Comparison of ENCODE assay signal across 23 mouse cellular contexts in the genomic region with DNA sequence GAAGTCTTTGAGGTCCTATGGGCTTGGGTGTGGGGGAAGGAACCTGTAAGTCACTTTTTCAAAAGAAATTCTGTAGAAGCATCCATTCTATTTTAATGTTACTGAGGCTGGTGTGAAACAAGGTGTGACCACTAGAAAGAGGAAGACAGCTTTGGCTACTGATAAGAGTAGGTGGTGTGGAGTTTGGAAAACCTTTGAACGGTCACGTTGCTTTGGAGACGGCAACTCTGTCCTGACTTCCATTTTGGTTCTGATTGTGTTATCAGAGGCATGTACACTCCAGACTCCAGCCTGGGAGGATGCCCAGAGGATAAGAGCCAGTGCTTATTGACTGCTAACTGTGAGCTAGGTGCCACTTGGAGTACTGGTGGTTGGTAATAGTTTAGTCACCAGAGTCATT. TPM values are rescaled to one million over a fixed set of nuclear protein-coding genes. Genes with fewer than 3 reads are reported as not detected.
DNase-seq lines count a peak whose midpoint lies in the region; ATAC-seq and TF ChIP-seq lines count a peak whose summit lies in the region.
"Had no signal": no experiment of that assay in that cellular context is flagged by ENCODE, and none has a peak within 500 bp of the region (broad histone marks: within the 10 kb centered on the region; RNA-seq: fewer than 3 reads in every experiment).

No protein-coding gene starts in this region.

- peak; percentile 88 for TF ChIP-seq EP300 in MEL (IDR thresholded peaks at IDR 0.05; ENCODE audit: low read depth in 1 of 2, low read length in 2 of 2)
- peak; percentile 56 for TF ChIP-seq EP300 in liver, embryonic 14.5 days (IDR thresholded peaks at IDR 0.05; ENCODE audit: low read depth)

- TF ChIP-seq RAD21 in MEL (IDR thresholded peaks at IDR 0.05; ENCODE audit: low read depth, low read length): no peak

- WGBS in liver, embryonic 14.5 days (ENCODE audit: insufficient replicate concordance): 10% methylated on average over 3 of the region's 3 CpGs
- 90% methylated on average over 3 of the region's 3 CpGs for WGBS in forebrain, postnatal 0 days
- WGBS in midbrain, embryonic 16.5 days: 86% methylated on average over 3 of the region's 3 CpGs

- H3K27me3 ChIP-seq in MEL (ENCODE audit: control insufficient read depth in 1 of 2, insufficient read depth in 2 of 2, low read length in 2 of 2): no peaks in the 10 kb centered on the region
- H3K27me3 ChIP-seq in liver, embryonic 14.5 days (ENCODE audit: control insufficient read depth, insufficient read depth, low read length): no peaks in the 10 kb centered on the region
- no peaks in the 10 kb centered on the region for H3K27me3 ChIP-seq in forebrain, postnatal 0 days (ENCODE audit: insufficient read depth, low read length)
- no peaks in the 10 kb centered on the region for H3K27me3 ChIP-seq in midbrain, embryonic 16.5 days (ENCODE audit: control insufficient read depth, insufficient read depth, low read depth, low read length)
- H3K27me3 ChIP-seq: embryonic facial prominence, embryonic 12.5 days; heart, embryonic 12.5 days; intestine, embryonic 15.5 days; limb, embryonic 13.5 days; Patski had no signal

- no peak for TF ChIP-seq POLR2A in MEL (IDR thresholded peaks at IDR 0.05; ENCODE audit: control insufficient read depth in 1 of 2, insufficient read depth in 1 of 2, low read depth in 1 of 2, low read length in 2 of 2, poor library complexity in 1 of 2)

- H3K9ac ChIP-seq in MEL (ENCODE audit: control insufficient read depth, low read depth, low read length, poor library complexity, severe bottlenecking): no peak overlapping the region
- H3K9ac ChIP-seq in liver, embryonic 14.5 days (replicated peaks): no peak overlapping the region
- no peak overlapping the region for H3K9ac ChIP-seq in forebrain, postnatal 0 days
- no peak overlapping the region for H3K9ac ChIP-seq in midbrain, embryonic 16.5 days (ENCODE audit: low read depth, low read length)
- H3K9ac ChIP-seq: embryonic facial prominence, embryonic 12.5 days; heart, embryonic 12.5 days; intestine, embryonic 15.5 days; limb, embryonic 13.5 days; lung, embryonic 14.5 days had no signal

- ATAC-seq in granulocyte monocyte progenitor cell, adult 5-6 weeks (replicated peaks; ENCODE audit: poor library complexity, severe bottlenecking): peak; percentile 39
- ATAC-seq in liver, embryonic 14.5 days (ENCODE audit: insufficient read depth): peak; percentile 72
- peak; percentile 86 for ATAC-seq in megakaryocyte-erythroid progenitor cell, adult 5-6 weeks (replicated peaks; ENCODE audit: low FRiP score, low TSS enrichment, poor library complexity, severe bottlenecking)
- ATAC-seq in forebrain, postnatal 0 days: no peak
- no peak for ATAC-seq in midbrain, embryonic 16.5 days
- ATAC-seq: hindbrain, embryonic 16.5 days; intestine, embryonic 15.5 days; Patski had no signal

- H3K27ac ChIP-seq in MEL (ENCODE audit: control insufficient read depth, low read depth, low read length): peak overlapping the region; percentile 41
- no peak overlapping the region for H3K27ac ChIP-seq in liver, embryonic 14.5 days
- no peak overlapping the region for H3K27ac ChIP-seq in forebrain, postnatal 0 days (ENCODE audit: low read depth, low read length)
- no peak overlapping the region for H3K27ac ChIP-seq in midbrain, embryonic 16.5 days (ENCODE audit: low read length)
- H3K27ac ChIP-seq: embryonic facial prominence, embryonic 12.5 days; hindbrain, embryonic 10.5 days; intestine, embryonic 15.5 days; limb, embryonic 13.5 days; midbrain, embryonic 10.5 days had no signal

- H3K79me2 ChIP-seq in MEL (ENCODE audit: control insufficient read depth, insufficient read depth, low read length, poor library complexity): peaks cover 5% of the 10 kb centered on the region; the same call in 1 of the 2 replicates

- H3K4me1 ChIP-seq in MEL (ENCODE audit: control insufficient read depth in 1 of 2, insufficient read depth in 2 of 2, low read length in 2 of 2): peaks cover 17 to 50% of the 10 kb centered on the region in 2 experiments
- peaks cover 0 to 22% of the 10 kb centered on the region in 2 experiments; a peak in 2 of 4 replicates for H3K4me1 ChIP-seq in liver, embryonic 14.5 days (replicated peaks; ENCODE audit: control insufficient read depth in 2 of 2, insufficient read depth in 2 of 2, low read length in 1 of 2)
- no peaks in the 10 kb centered on the region; the same call in 1 of the 2 replicates for H3K4me1 ChIP-seq in forebrain, postnatal 0 days (ENCODE audit: insufficient read depth)
- H3K4me1 ChIP-seq in midbrain, embryonic 16.5 days (ENCODE audit: control insufficient read depth, insufficient read depth, low read length): no peaks in the 10 kb centered on the region
- H3K4me1 ChIP-seq: embryonic facial prominence, embryonic 12.5 days; hindbrain, embryonic 10.5 days; intestine, embryonic 15.5 days; limb, embryonic 13.5 days; midbrain, embryonic 10.5 days had no signal

- H3K4me2 ChIP-seq in liver, embryonic 14.5 days (ENCODE audit: low read depth): no peak overlapping the region
- no peak overlapping the region for H3K4me2 ChIP-seq in forebrain, postnatal 0 days (ENCODE audit: low read depth)
- H3K4me2 ChIP-seq in midbrain, embryonic 16.5 days (ENCODE audit: low read length): no peak overlapping the region
- H3K4me2 ChIP-seq: embryonic facial prominence, embryonic 12.5 days; heart, embryonic 12.5 days; intestine, embryonic 15.5 days; limb, embryonic 13.5 days; lung, embryonic 14.5 days had no signal

- no peaks in the 10 kb centered on the region for H3K9me3 ChIP-seq in MEL (replicated peaks; ENCODE audit: insufficient read depth, low read length)
- H3K9me3 ChIP-seq in liver, embryonic 14.5 days (ENCODE audit: control insufficient read depth, low read length): no peaks in the 10 kb centered on the region
- H3K9me3 ChIP-seq in forebrain, postnatal 0 days (ENCODE audit: low read length): no peaks in the 10 kb centered on the region
- H3K9me3 ChIP-seq in midbrain, embryonic 16.5 days (replicated peaks; ENCODE audit: control insufficient read depth, low read length, poor library complexity, severe bottlenecking): no peaks in the 10 kb centered on the region
- H3K9me3 ChIP-seq: embryonic facial prominence, embryonic 12.5 days; heart, embryonic 12.5 days; hindbrain, embryonic 10.5 days; intestine, embryonic 15.5 days; limb, embryonic 13.5 days; midbrain, embryonic 10.5 days had no signal

- H3K4me3 ChIP-seq in MEL (ENCODE audit: control insufficient read depth in 1 of 2, insufficient read depth in 1 of 2, low read depth in 2 of 2, low read length in 2 of 2): no peak overlapping the region
- no peak overlapping the region for H3K4me3 ChIP-seq in liver, embryonic 14.5 days (ENCODE audit: insufficient read depth in 1 of 2, low read depth in 2 of 2, low read length in 2 of 2)
- no peak overlapping the region for H3K4me3 ChIP-seq in forebrain, postnatal 0 days (ENCODE audit: low read depth, low read length)
- no peak overlapping the region for H3K4me3 ChIP-seq in midbrain, embryonic 16.5 days (ENCODE audit: low read depth, low read length)
- H3K4me3 ChIP-seq: embryonic facial prominence, embryonic 12.5 days; heart, embryonic 12.5 days; hindbrain, embryonic 10.5 days; intestine, embryonic 15.5 days; limb, embryonic 13.5 days; midbrain, embryonic 10.5 days had no signal

- DNase-seq in MEL (ENCODE audit: low read depth, low spot score): peak; percentile 82
- no peak for DNase-seq in liver, embryonic 14.5 days (ENCODE audit: low read depth in 3 of 3, low spot score in 3 of 3)
- DNase-seq in embryo, embryonic 10 days (ENCODE audit: low spot score): no peak
- DNase-seq in forebrain, postnatal 0 days: no peak
- DNase-seq: cerebellum, adult 11-12 months; cerebellum, postnatal 10 days; heart, adult 11 months; kidney, adult 8-10 months; kidney, postnatal 14 days; lung, embryonic 14.5 days; lung, postnatal 36 days; thymus, postnatal 25 days had no signal

- no peak for TF ChIP-seq CTCF in MEL (IDR thresholded peaks at IDR 0.05 in 2 of 3, conservative IDR thresholded peaks at IDR 0.05 in 1 of 3; ENCODE audit: control insufficient read depth in 1 of 3, insufficient read depth in 1 of 3, low read depth in 2 of 3, low read length in 3 of 3, poor library complexity in 1 of 3, severe bottlenecking in 1 of 3)
- no peak for TF ChIP-seq CTCF in liver, embryonic 14.5 days (IDR thresholded peaks at IDR 0.05; ENCODE audit: low read depth)
- no peak for TF ChIP-seq CTCF in forebrain, postnatal 0 days (IDR thresholded peaks at IDR 0.05; ENCODE audit: low read depth)

- H3K36me3 ChIP-seq in MEL (ENCODE audit: control insufficient read depth in 1 of 2, insufficient read depth in 2 of 2, low read length in 2 of 2): peaks cover 0 to 44% of the 10 kb centered on the region in 2 experiments; a peak in 2 of 4 replicates
- H3K36me3 ChIP-seq in liver, embryonic 14.5 days (replicated peaks; ENCODE audit: control insufficient read depth, insufficient read depth, low read depth): no peaks in the 10 kb centered on the region
- H3K36me3 ChIP-seq in forebrain, postnatal 0 days (ENCODE audit: insufficient read depth): no peaks in the 10 kb centered on the region; the same call in 1 of the 2 replicates
- no peaks in the 10 kb centered on the region for H3K36me3 ChIP-seq in midbrain, embryonic 16.5 days (ENCODE audit: control insufficient read depth, insufficient read depth, low read length)
- H3K36me3 ChIP-seq: embryonic facial prominence, embryonic 12.5 days; heart, embryonic 12.5 days; hindbrain, embryonic 10.5 days; intestine, embryonic 15.5 days; limb, embryonic 13.5 days; midbrain, embryonic 10.5 days had no signal

TF ChIP-seq in MEL, 35 proteins besides CTCF, POLR2A, EP300 and RAD21 (continues in another document):
- peak; percentile 85 for TF ChIP-seq TAL1 (IDR thresholded peaks at IDR 0.05; ENCODE audit: low read length)
- TF ChIP-seq POLR2AphosphoS2 (IDR thresholded peaks at IDR 0.05; ENCODE audit: low read length): no peak
- TF ChIP-seq ELF1 (IDR thresholded peaks at IDR 0.05; ENCODE audit: low read depth, low read length): 0 out of 2 replicates have a peak, but pooled peaks have one; percentile 19
- TF ChIP-seq POLR2AphosphoS5 (IDR thresholded peaks at IDR 0.05; ENCODE audit: borderline replicate concordance, low read depth, low read length): no peak

RNA-seq across cellular contexts. Expression of a gene that starts 25.6 kb away (rescaled TPM):
- 9.0 and 9.4 TPM in 2 replicates for total RNA-seq in MEL (2012; rRNA removed)
- 10 to 100 TPM in 1 of 2 experiments, not detected in 1; 13.3 TPM for polyA plus RNA-seq in MEL (2012; ENCODE audit: insufficient read depth in 1 of 2, insufficient read length in 2 of 2, low read depth in 1 of 2, low replicate concordance in 2 of 2, missing spikeins in 1 of 2)
- 21.9 and 26.8 TPM in 2 replicates for total RNA-seq in granulocyte monocyte progenitor cell, adult 5-6 weeks (2014; fragmentation: Nextera tagmentation)
- 16.2 and 20.9 TPM in 2 replicates for total RNA-seq in granulocyte monocyte progenitor cell, adult 5-6 weeks (2017)
- polyA plus RNA-seq in liver, embryonic 14.5 days (2012; rRNA removed): 0.39 and 0.40 TPM in 2 replicates
- 0.27 TPM in 2 replicates for polyA plus RNA-seq in liver, embryonic 14.5 days (2014; fragmentation: Nextera tagmentation; extraction: Ambion mirVana)
- 14.5 and 21.6 TPM in 2 replicates for total RNA-seq in megakaryocyte-erythroid progenitor cell, adult 5-6 weeks (2014; fragmentation: Nextera tagmentation)
- total RNA-seq in megakaryocyte-erythroid progenitor cell, adult 5-6 weeks (2017): 12.7 and 13.6 TPM in 2 replicates
- total RNA-seq in forebrain, postnatal 0 days (2014; rRNA removed): 11.7 and 14.0 TPM in 2 replicates
- polyA plus RNA-seq in forebrain, postnatal 0 days (2015; fragmentation: Nextera tagmentation; extraction: Ambion mirVana): 1.4 and 2.6 TPM in 2 replicates
- polyA plus RNA-seq in midbrain, embryonic 16.5 days (2015; fragmentation: Nextera tagmentation; extraction: Ambion mirVana): 2.1 and 2.5 TPM in 2 replicates

Comparison
In these comparisons a context has a peak if more than half of its experiments do, and no peak if none do; other contexts are left out.
1. ATAC-seq: peak in granulocyte monocyte progenitor cell, adult 5-6 weeks (single experiment), liver, embryonic 14.5 days (single experiment) and megakaryocyte-erythroid progenitor cell, adult 5-6 weeks (single experiment); none in forebrain, postnatal 0 days (single experiment) and midbrain, embryonic 16.5 days (single experiment).